Mouse (Mus musculus): Measurements from ENCODE around the gene Ccdc12. TPM values are rescaled to one million over a fixed set of nuclear protein-coding genes. Genes with fewer than 3 reads are reported as not detected.

The Ccdc12 gene
- total RNA-seq, 2 experiments from 2014 or later = 43.4 to 51.7 TPM

- H3K27ac ChIP-seq = peak overlapping the region; percentile 64
- DNase-seq = peak; percentile 60
- intact Hi-C loops (cut with DNase I) = no loop called here
- peak overlapping the region; percentile 78 for H3K4me3 ChIP-seq
- TF ChIP-seq CTCF (IDR thresholded peaks at IDR 0.05) = no peak
Measured at GRCm38 (mm10) chr9:110743456-110744323, 87.4 kb downstream of the Ccdc12 start.

GRCm38 (mm10) chr9:110745752-110746151 is 89.4 kb downstream of the Ccdc12 start:
- no peak for DNase-seq
- no peak overlapping the region for H3K27ac ChIP-seq
- TF ChIP-seq CTCF (IDR thresholded peaks at IDR 0.05) = no peak
- intact Hi-C loops (cut with DNase I) = no loop called here
- H3K4me3 ChIP-seq = no peak overlapping the region

GRCm38 (mm10) chr9:110746238-110746637 is 89.9 kb downstream of the Ccdc12 start:
- Histone ChIP-seq H3K27ac (no peak overlapping the region), H3K4me3 (no peak overlapping the region)

DNA sequence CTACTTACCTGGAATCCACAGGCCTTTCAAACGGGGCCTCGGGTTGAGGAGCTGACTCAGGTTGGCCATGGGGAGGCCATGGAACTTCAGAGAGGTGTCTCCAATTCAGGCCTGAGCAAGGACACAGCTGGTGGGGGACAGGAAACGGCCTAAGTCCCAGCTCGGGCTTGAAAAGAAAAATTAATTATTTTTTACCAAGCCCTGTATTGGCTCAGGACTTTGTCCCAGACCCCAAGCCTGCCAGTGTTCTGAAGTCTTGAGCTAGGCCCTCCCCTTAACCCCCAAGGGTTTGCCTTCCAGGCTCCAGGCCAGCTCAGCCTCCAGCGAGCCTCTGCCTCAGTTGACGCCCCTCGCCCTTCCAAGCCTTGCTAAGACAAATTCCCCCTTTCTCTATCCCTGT is 90.7 kb downstream of the Ccdc12 start, which contains the start of gene Pth1r:
Gene Pth1r, minus strand, starts transcription at position 185 of the 400 bp plus-strand sequence.
- H3K27ac ChIP-seq = no peak within 1 kb of the TSS
- no peak for DNase-seq
- no peak for TF ChIP-seq CTCF (IDR thresholded peaks at IDR 0.05)
- intact Hi-C loops (cut with DNase I) = no loop called here
- no peak within 1 kb of the TSS for H3K4me3 ChIP-seq

More at GRCm38 (mm10) chr9:110746238-110746637, 89.9 kb downstream of the Ccdc12 start:
- no peak for DNase-seq
- no peak for TF ChIP-seq CTCF (IDR thresholded peaks at IDR 0.05)
- intact Hi-C loops (cut with DNase I) = no loop called here

DNA sequence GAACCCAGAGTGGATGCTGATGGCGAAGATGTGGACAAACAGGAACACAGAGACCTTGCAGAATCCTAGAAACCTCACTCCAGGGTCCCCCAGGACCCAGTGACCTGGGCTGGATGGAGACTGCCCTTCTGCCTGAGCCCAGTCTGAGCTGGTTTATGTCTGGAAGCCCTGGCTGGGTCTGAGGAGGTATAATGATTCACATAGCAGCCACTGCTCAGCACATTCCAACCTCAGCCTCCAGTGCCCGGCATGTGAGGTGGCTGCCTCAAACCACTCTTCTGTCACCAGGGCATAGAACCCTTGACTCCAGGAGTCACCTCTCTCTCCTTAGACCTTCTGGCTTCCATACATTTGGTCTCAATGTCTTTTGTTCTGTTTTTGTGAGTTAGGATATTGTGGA is 92.1 kb downstream of the Ccdc12 start:
- no peak overlapping the region for H3K27ac ChIP-seq
- DNase-seq = no peak
- no peak for TF ChIP-seq CTCF (IDR thresholded peaks at IDR 0.05)
- H3K4me3 ChIP-seq = no peak overlapping the region
- intact Hi-C loops (cut with DNase I) = no loop called here

DNA sequence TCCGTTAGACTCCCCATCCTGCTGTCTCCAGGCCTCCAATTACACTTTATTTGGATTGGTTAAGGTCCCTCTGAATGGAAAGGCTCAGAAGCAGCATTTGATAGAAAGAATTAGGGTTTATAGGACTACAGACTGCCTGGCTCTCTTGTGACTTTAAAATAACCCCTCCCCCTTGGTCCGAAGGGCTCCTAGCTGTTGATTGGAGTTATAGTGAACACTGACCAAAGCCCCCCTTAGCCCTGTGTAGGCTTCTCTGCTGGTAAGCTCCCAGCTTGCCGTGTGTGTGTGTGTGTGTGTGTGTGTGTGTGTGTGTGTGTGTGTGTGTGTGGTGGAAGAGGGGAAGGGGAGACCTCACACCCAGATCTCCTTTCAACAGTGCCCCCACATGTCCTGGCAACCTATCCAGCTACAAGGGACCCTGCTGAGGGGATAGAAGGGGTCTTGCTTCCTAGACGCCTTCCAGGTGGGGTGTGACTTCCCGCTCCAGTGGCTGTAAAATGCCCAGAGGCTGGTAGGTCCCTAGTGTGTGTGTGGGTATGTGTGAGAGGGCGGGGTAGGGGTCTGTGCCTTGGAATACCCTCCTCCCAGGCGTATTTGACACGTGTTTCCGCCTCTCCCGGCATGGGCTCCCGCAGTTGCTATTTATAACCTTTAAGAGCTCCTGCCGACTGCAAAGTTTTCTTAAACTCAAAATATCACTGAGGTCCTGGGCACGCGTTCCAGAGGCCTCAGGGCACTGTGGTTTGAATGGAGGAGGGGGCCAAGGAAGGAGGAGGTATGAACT is 94.3 kb downstream of the Ccdc12 start:
- intact Hi-C loops (cut with DNase I) = no loop called here
- Histone ChIP-seq H3K4me3 (no peak overlapping the region), H3K27ac (no peak overlapping the region; the same call in 1 of the 2 replicates)
- DNase-seq = no peak
- TF ChIP-seq CTCF (IDR thresholded peaks at IDR 0.05) = no peak

GRCm38 (mm10) chr9:110751412-110751811 is 95.1 kb downstream of the Ccdc12 start:
- no peak for DNase-seq
- no peak for TF ChIP-seq CTCF (IDR thresholded peaks at IDR 0.05)
- no peak overlapping the region for H3K27ac ChIP-seq
- H3K4me3 ChIP-seq = no peak overlapping the region
- intact Hi-C loops (cut with DNase I) = no loop called here

DNA sequence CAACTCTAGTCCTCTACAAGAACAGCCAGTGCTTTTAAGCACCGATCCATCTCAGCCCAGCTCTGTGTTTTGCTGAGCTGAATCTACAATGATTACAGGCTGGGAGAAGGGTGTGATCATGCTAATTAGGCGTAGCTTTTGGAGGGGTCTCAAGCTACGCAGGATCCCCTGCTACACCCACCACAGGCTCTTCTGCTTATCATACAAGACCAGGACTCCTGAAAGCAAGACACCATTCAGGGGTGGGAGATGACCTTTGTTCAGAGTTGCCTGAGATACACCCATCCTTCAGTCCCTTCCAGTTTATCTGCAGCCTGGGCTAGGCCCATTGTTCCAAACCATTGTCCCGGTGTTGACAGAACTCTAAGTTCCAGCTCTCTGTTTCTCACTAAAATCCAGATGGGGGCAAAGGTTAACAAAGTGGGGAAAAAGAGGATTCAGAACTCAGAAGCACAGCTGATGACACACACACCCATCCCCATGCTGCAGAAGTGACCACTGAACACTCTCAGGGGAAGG is 96.7 kb downstream of the Ccdc12 start:
- DNase-seq = no peak
- Histone ChIP-seq H3K4me3 (no peak overlapping the region), H3K27ac (no peak overlapping the region)
- intact Hi-C loops (cut with DNase I) = no loop called here
- TF ChIP-seq CTCF (IDR thresholded peaks at IDR 0.05) = no peak

GRCm38 (mm10) chr9:110753773-110754172 is 97.5 kb downstream of the Ccdc12 start:
- intact Hi-C loops (cut with DNase I) = no loop called here
- no peak for DNase-seq

GRCm38 (mm10) chr9:110757816-110758215 is 101.5 kb downstream of the Ccdc12 start:
- no peak overlapping the region for H3K27ac ChIP-seq
- no peak for TF ChIP-seq CTCF (IDR thresholded peaks at IDR 0.05)
- H3K4me3 ChIP-seq = no peak overlapping the region
- intact Hi-C loops (cut with DNase I) = no loop called here
- no peak for DNase-seq

More at GRCm38 (mm10) chr9:110753773-110754172, 97.5 kb downstream of the Ccdc12 start:
- no peak for TF ChIP-seq CTCF (IDR thresholded peaks at IDR 0.05)
- no peak overlapping the region for H3K4me3 ChIP-seq
- H3K27ac ChIP-seq = no peak overlapping the region

DNA sequence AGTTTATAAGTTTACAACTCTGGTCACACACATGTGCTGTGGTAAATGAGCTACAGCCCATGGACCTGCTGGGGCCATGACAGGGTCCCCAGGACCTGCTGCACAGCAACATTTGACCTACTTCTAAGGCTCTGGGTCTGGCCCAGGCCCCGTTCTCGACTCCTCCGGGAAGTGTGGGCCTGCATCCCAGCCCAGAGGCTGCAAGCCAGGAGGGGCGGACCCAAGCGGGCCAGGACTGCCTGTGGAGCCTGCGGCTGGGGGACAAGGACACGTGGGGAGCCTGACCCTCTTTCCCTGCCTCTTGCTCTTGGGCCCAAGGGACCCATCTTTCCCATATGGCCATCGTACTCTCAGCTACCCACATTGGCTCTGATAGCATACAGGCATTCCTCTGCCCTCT is 102.3 kb downstream of the Ccdc12 start:
- peak; percentile 90 for DNase-seq
- no peak for TF ChIP-seq CTCF (IDR thresholded peaks at IDR 0.05)
- Histone ChIP-seq H3K27ac (peak overlapping the region; percentile 4; the same call in 1 of the 2 replicates), H3K4me3 (no peak overlapping the region)
- intact Hi-C loops (cut with DNase I) = no loop called here

DNA sequence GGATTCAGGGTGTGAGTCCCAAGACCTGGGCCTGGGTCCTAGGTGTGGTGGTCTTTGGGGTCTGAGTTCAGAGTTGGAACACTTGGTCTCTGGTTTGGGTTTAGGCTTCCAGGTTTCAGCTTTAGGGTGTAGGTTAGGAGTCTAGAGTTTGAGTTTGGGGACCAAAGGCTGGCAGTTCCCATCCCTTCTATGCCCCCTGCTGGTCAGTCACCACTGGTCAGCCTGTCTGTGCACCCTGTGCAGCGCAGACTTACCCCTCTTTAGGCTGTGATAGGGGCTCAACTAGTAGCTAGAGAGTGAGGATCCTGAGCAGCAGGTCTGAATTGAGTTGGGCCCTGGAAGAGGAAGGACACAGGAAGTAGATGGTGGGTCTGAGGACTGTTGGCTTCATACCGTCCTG is 103.0 kb downstream of the Ccdc12 start:
- intact Hi-C loops (cut with DNase I) = no loop called here
- peak; percentile 70 for TF ChIP-seq CTCF (IDR thresholded peaks at IDR 0.05)
- no peak overlapping the region for H3K4me3 ChIP-seq
- DNase-seq = peak; percentile 71
- no peak overlapping the region for H3K27ac ChIP-seq

DNA sequence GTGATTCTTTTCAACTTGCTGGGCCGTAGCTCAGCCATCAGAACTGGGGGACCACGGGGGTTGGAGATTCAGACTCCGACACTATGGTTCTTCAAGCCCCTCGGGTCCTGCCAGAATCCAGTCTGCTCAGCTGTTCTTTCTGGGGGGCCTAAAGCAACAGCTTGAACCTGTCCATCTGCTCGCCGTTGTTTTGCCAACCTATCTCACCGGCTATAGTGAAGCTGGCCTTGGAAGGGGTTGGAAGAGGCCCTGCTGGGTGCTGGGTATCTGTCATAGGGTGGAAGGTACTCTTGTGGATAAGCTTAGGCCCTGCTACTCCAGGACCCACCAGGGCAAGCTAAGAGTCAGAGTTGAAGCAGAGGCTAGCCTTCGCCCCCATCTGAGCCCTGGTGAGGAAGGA is 104.6 kb downstream of the Ccdc12 start:
- TF ChIP-seq CTCF (IDR thresholded peaks at IDR 0.05) = no peak
- DNase-seq = no peak
- intact Hi-C loops (cut with DNase I) = no loop called here
- Histone ChIP-seq H3K4me3 (no peak overlapping the region), H3K27ac (no peak overlapping the region)

Small RNA genes lying within 50 kb of the gene (microRNA-seq; reads per million reads assigned to microRNA genes)
- gene Mir8107 = not detected

Other genes starting within 250 kb of the Ccdc12 start
- gene Ptpn23, start 248.3 kb upstream of the Ccdc12 start, total RNA-seq (2021) = 10 to 100 TPM in 1 of 2 experiments, 1 to 10 TPM in 1; 8.5 to 10.0 TPM
- gene Ngp, start 236.8 kb upstream of the Ccdc12 start, total RNA-seq (2021) = not detected
- 1 to 10 TPM; 7.2 to 8.6 TPM for gene Klhl18, start 179.8 kb upstream of the Ccdc12 start, total RNA-seq (2021)
- under 1 TPM in 1 of 2 experiments, not detected in 1; 0.08 TPM for gene Kif9, start 179.5 kb upstream of the Ccdc12 start, total RNA-seq (2021)
- gene Setd2, start 123.9 kb upstream of the Ccdc12 start, total RNA-seq (2021) = 10 to 100 TPM; 32.9 to 35.4 TPM
- gene Nradd, start 32.1 kb upstream of the Ccdc12 start, total RNA-seq (2021) = 1 to 10 TPM in 1 of 2 experiments, under 1 TPM in 1; 0.64 to 1.2 TPM
- 1 to 10 TPM; 4.7 to 5.0 TPM for gene Nbeal2, start 2.3 kb upstream of the Ccdc12 start, total RNA-seq (2021)
- 1,000 to 10,000 TPM in 1 of 2 experiments, 100 to 1,000 TPM in 1; 528 to 1,790 TPM for gene Myl3, start 85.4 kb downstream of the Ccdc12 start, total RNA-seq (2021)
- gene Pth1r, start 90.6 kb downstream of the Ccdc12 start, total RNA-seq (2021) = 1 to 10 TPM in 1 of 2 experiments, under 1 TPM in 1; 0.99 to 1.3 TPM
- not detected for gene Prss42, start 141.7 kb downstream of the Ccdc12 start, total RNA-seq (2021)
- not detected for gene Prss44, start 157.5 kb downstream of the Ccdc12 start, total RNA-seq (2021)
- not detected for gene Prss43, start 170.2 kb downstream of the Ccdc12 start, total RNA-seq (2021)
- gene Prss45, start 178.1 kb downstream of the Ccdc12 start, total RNA-seq (2021) = not detected
- not detected for gene Prss46, start 188.0 kb downstream of the Ccdc12 start, total RNA-seq (2021)
- not detected for gene Prss50, start 201.5 kb downstream of the Ccdc12 start, total RNA-seq (2021)
- 1 to 10 TPM; 3.7 to 7.5 TPM for gene Als2cl, start 223.4 kb downstream of the Ccdc12 start, total RNA-seq (2021)
- under 1 TPM; 0.41 to 0.70 TPM for gene Tmie, start 223.6 kb downstream of the Ccdc12 start, total RNA-seq (2021)